Mouse (Mus musculus): ENCODE results near the gene Kremen2.

DNA sequence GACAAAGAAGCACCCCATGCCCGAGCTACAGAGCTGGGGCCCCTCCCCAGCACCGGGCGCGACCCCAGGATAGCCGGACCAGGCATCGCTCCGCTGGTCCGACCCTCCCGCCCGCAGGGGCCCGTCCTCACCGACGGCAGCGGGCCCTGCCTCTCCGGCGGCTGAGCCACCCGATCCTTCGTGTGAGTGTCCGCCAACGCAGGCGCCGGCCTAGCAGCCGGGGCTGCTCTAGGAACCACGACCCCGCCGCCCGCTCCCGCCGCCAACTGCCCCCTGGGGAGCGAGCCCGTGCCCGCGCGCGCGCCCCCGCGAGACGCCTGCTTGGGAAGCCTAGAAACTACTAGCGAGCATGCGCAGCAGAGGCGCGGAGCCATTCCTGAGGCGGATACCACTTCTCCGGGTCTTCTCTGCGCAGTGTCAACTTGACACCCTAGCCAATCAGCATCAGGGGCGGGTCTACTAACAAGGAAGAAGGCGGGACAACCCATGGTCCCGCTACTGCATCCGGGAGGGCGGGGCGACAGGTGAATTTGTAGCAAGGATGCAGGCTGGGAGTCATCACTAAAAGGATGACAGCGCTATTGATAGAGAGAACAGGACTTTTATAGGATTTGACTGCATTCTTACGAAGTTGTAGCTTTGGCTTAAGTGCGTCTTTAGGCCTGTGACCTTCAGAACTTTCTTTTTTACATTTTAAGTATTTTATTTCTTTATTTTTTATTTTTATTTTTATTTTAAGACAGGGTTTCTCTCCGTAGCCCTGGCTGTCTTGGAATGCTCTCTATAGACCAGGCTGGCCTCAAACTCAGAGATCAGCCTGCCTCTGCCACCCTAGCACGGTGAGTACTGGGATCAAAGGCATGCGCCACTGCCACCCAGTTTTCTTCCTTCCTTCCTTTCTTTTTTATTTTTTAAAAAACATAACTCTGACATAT is 25.9 kb upstream of the Kremen2 start, which contains the start of gene Flywch1:
- no peak for TF ChIP-seq TAL1 (IDR thresholded peaks at IDR 0.05; ENCODE audit: low read length)
- TF ChIP-seq GATA1 (IDR thresholded peaks at IDR 0.05; ENCODE audit: low read length) = no peak
